Mouse (Mus musculus) G1E (cell line): ENCODE data around the gene Btg1-ps1.
"Not testable (repeated sequence)": the region's sequence is repeated elsewhere in the genome, so short reads cannot be mapped to it uniquely, and the experiment has no call there.

ENCODE experiments used
- CTCF ChIP-seq: IDR thresholded peaks from 2 replicates; pipeline ENCODE4 v1.5.1; 2012; ENCODE audit warnings: low read depth, low read length, inconsistent platforms, mixed read lengths
- GATA1 ChIP-seq: IDR thresholded peaks from 2 replicates; pipeline ENCODE4 v1.6.1; 2012; ENCODE audit warnings: borderline replicate concordance, low read length, inconsistent platforms, mixed read lengths
- POLR2AphosphoS5 ChIP-seq: IDR thresholded peaks from 2 replicates; pipeline ENCODE4 v1.6.1; 2012; ENCODE audit warnings: low read depth, low read length, inconsistent platforms; ENCODE audit not compliant: insufficient replicate concordance
- TAL1 ChIP-seq: conservative IDR thresholded peaks from 2 replicates; pipeline ENCODE4 v1.6.1; 2012; ENCODE audit warnings: low read depth, low read length, inconsistent platforms, mixed read lengths

DNA sequence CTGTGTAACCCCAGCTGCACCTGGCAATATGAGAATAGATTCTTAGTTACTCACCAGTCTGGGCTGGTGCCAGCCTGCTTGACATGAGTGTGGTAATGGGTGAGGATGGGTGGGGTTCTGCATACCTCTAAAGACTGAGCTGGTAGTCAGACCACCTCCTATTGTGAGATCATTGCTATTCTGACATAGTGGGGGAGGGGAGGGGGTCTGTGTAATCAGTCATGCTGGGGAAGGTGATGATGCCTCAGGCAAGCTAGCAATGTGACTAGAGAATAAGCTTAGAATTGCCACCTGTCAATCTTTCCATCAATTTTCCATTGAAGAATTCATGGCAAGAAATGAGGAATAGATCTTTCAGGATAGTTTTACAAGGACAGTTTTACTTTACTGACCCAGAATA is 24.4 kb upstream of the Btg1-ps1 start, which contains the start of gene Btg1-ps2:
- not testable (repeated sequence) for TF ChIP-seq CTCF, TAL1, GATA1, POLR2AphosphoS5
